Mouse (Mus musculus): Measurements from ENCODE around the gene Gm21887.

Gm21887 gene

GRCm38 (mm10) chrX:170009016-170009750 is at the start of gene Gm21887:
Gene Gm21887, plus strand, starts transcription at chrX:170009659.
- WGBS = 87% methylated on average over 118 of the region's 118 CpGs

DNA sequence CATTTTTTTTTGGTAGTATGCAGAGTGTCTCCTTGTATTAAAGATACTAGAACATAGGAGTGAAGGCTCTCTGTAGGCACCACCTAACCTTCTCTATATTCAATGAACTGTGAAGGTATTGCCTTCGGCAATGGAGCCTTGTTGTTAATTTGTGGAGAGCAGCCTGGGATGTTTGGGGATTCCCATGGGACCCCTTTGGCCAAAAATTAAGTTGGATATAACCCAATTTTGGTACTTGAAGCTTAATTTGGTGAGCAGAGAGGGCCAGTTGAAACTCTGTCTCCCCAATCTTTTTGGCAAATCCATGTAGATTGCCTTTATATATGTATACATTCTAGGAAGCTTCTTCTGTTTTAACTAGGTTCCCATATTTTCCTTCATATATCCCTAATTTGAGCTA is 40.1 kb upstream of the Gm21887 start:
- 86% methylated on average over 1 of the region's 1 CpGs for WGBS

DNA sequence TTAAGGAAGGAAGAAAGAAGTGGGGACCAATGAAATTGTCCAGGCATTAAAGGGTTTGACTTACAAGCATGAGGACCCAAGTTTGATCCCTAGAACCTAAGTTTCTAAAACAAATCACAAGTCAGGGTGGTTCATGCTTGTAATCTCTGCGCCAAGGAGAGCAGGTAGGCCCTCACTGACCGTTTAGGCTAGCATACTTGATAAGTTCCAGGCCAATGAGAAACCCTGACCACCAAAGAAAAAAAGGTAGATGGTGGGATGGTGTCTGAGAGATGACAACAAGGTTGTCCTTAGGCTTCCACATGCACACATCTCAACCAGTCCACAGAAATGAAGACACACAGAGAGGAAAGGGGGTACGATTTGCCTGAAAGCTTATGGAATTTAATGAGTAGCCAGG is 39.7 kb upstream of the Gm21887 start:
- 80% methylated on average over 3 of the region's 3 CpGs for WGBS

GRCm38 (mm10) chrX:169970546-169970945 is 38.9 kb upstream of the Gm21887 start:
- WGBS = 88% methylated on average over 7 of the region's 7 CpGs

DNA sequence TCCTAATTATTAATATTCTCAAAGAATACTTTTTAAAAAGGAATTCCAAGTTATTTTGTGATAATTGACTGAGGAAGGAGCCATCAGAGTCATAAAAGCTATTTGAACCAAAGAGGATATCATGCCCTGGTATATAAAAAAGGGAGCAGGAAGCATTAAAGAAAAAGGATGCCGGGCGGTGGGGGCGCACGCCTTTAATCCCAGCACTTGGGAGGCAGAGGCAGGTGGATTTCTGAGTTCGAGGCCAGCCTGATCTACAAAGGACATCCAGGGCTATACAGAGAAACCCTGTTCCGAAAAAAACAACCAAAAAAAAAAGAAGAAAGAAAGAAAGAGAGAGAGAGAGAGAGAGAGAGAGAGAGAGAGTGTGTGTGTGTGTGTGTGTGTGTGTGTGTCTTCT is 37.9 kb upstream of the Gm21887 start:
- 87% methylated on average over 6 of the region's 6 CpGs for WGBS

GRCm38 (mm10) chrX:169972131-169972530 is 37.3 kb upstream of the Gm21887 start:
- 75% methylated on average over 2 of the region's 2 CpGs for WGBS

DNA sequence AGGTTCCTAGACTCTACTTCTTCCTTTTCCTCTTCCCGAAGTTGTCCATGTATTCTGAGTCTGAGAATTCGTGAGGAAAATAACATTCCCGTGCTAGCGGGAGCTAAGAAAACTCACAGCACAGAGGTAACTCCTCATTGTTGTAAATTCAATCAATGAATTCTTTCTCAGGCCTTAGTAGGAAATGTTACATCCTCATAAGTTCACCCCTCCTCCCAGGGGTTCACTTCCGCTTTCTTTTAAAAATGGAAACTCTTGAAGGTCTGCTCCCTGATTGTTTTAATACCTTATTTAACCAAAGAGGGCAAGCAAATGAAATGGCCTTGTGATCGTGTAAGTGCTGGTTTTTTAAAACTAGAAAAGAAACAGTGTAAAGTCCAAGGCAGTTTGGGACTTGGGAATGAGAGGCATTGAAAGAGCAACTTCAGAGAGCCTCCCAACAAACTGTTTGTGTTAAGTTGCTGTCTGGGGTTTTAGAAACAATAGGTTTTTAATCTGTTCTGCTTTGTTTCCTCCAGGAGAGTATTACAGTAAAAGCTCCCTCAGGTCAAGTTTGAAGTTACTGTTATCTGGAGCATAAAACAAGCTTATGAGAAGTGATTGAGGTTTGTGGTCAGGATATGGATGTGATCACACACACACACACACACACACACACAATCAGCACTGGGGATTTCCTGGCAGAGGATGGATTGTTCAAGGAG is 36.5 kb upstream of the Gm21887 start:
- WGBS = 73% methylated on average over 6 of the region's 6 CpGs

DNA sequence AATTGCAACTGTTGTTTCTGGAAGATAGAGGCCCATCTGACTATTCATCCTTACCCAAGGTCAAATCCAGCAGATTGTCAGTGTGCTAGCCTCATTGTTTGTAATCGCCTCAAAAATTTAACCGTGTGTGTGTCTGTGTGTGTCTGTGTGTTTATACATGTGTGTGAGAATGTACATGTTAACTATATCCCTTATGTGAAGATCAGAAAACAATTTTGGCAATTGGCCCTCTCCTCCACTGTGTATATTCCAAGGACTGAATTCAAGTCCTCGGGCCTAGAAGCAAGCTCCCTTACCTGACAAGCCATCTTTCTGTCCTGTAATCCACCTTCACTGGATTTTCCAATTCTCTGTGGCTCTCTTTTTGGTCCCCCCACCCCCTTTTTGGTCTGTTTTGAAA is 35.7 kb upstream of the Gm21887 start:
- 64% methylated on average over 3 of the region's 3 CpGs for WGBS

DNA sequence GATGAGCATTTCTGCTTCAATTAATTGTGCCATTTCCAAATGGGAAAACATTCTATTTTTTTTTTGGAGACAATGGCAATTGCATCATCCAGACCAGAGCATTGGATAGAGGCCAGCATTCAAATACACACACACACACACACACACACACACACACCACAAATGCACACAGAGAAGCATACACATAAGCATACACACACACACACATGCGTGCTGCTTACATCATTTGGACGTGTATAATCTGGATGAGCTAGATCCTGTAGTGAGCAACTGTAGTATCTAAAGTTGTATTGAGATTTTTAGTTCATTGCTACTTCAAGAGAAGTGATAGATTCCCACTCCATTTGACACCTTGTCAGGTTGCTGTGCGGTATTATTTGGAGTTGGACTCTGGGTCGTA is 35.0 kb upstream of the Gm21887 start:
- WGBS = 65% methylated on average over 4 of the region's 4 CpGs

GRCm38 (mm10) chrX:169974974-169975373 is 34.5 kb upstream of the Gm21887 start:
- 64% methylated on average over 6 of the region's 6 CpGs for WGBS

GRCm38 (mm10) chrX:169975681-169976131 is 33.8 kb upstream of the Gm21887 start:
- 63% methylated on average over 3 of the region's 3 CpGs for WGBS

DNA sequence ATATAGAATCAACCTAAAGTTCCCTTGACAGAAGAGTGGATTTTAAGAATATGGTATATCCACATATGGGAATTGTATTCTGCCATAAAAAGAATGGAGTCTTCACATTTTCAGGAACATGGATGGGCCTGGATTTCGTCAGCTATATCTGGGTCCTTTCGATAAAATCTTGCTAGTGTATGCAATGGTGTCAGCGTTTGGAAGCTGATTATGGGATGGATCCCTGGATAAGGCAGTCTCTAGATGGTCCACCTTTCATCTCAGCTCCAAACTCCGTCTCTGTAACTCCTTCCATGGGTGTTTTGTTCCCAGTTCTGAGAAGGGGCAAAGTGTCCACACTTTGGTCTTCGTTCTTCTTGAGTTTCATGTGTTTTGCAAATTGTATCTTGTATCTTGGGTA is 33.1 kb upstream of the Gm21887 start:
- WGBS = 64% methylated on average over 5 of the region's 5 CpGs

- WGBS = 87% methylated on average over 7 of the region's 7 CpGs
Measured at GRCm38 (mm10) chrX:169977856-169978435, 31.5 kb upstream of the Gm21887 start.

DNA sequence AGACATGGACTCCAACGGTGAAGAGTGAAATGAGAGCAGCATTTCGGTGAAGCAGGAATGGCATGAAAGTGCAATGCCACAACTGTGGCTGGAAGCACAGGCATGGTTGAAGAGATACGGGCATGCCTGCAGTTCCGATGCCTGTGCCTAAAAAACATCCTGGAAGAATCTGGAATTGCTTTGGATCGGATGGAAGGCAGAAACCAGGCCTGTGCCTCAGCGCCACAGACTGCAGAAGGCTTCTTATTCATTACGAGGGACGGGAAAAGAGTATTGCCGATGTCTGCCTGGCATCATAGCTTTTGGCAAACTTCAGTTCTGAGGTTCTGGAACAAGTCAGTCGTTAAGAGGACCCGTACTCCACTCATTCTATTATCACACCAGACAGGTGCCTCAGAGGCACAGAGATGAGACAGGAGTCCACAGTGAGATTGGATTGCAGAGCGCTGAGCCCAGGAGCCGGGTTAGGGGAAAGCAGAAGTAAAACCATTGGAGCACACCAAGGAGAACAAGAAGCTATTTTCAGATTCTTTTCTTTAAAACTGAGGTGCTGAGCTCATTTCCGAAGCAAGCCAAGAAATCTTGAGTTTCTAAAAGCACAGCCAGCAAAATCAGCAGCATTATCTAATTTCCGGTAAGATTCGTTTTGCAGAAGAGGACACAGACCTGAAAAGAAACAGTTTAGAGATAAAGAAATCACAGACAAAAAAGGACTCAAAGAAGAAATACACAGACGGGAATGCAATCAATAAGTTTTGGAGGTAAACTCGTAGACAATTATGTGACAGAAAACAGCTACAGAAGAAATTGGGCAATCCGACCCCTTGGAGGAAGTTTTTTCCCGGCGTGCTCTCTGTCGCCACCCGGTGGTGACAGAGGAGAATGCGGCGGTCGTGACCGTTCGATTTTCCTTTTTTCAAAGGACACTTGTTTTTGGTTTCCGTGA is 30.8 kb upstream of the Gm21887 start:
- 55% methylated on average over 29 of the region's 29 CpGs for WGBS

DNA sequence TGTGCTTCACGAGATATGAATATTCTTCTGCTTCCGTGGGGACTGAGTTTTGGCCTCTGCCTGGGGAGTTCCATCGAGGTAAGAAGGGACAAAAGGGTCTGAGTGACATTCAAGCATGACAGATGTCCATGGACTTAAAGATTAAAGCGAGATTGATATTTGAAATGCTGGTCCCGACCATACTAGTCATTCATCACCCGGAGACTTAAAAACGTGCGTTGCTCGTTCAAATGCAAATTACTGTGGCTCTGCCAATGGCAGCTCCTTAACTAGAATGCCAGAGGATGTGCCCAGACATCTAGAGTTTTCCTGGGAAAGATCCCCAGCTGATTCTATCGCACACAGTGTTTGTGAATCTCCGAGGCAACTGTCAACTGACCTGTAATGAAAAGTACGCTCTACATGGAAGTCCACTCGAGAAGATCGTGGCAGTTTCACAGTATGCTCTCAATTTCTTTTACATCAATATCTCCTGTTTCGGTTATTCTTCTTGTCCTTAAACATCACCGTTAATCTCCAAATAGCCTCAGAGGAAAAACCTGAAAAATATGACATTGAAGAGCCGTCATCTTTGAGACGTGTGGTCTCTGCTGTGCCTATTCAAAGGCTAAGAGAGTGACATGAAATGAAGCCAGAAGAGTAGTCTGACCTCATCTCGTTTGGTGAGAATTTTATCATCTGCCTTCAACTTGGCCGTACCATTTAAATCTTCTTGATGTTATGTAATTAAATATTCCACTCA is 29.8 kb upstream of the Gm21887 start:
- 63% methylated on average over 20 of the region's 20 CpGs for WGBS

GRCm38 (mm10) chrX:169980203-169980556 is 29.3 kb upstream of the Gm21887 start:
- 70% methylated on average over 6 of the region's 6 CpGs for WGBS

GRCm38 (mm10) chrX:169980809-169981289 is 28.6 kb upstream of the Gm21887 start:
- WGBS = 82% methylated on average over 12 of the region's 12 CpGs

GRCm38 (mm10) chrX:169981761-169982181 is 27.7 kb upstream of the Gm21887 start:
- 85% methylated on average over 19 of the region's 19 CpGs for WGBS

DNA sequence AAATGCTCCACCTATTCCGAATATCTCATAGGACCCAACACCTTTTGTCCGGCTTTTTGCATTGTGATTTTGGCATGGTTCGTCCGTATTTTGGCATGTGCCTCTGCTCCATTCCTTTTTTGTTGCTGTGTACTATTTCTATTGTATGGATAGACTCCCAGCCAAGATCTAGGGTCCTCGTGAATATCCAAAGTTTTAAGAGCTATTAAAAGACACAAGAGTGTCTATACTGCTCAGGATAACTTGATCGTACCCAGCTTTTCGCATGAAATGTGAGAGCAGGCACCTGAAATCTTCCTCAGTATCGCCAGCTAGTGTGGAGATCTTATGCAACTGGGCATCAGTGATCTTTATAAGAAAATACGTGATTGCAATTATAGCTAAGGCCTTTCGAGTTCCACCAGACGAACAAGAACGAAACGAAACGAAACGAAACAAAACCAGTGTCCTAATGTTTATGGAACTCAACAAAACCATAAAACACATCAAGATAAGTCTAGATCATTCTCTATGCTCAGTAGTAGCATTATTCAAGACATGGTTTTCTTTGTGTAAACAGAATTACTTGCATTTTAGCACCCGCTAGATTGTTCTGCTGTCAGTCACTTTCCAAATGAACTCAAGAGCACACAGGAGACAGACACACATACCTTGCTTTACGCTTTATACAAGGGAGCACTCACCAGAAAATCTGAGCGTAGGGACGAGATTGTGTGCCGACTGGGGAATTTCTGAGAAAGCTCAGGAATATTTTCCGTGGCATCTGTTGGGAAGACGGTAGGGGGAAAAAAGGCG is 26.7 kb upstream of the Gm21887 start:
- WGBS = 85% methylated on average over 23 of the region's 23 CpGs

Measured in cerebral cortex, adult 2 months (tissue).